Mouse (Mus musculus) intestine, postnatal 0 days (tissue): ENCODE results near the gene Arl6ip5. TPM values are rescaled to one million over a fixed set of nuclear protein-coding genes. Genes with fewer than 3 reads are reported as not detected.

Experiments used
- ATAC-seq: fragments of 200-750 bp; cut with Nextera tagmentation; 2 replicates; pipeline ENCODE4 v1.8.0; 2017; ENCODE audit warnings: mild to moderate bottlenecking, moderate TSS enrichment, moderate library complexity
- H3K27ac ChIP-seq: fragments of 300-500 bp; sonication (generic); 2 replicates; pipeline ENCODE4 v1.5.1; 2014; ENCODE audit warnings: mild to moderate bottlenecking, low read depth, low read length, moderate library complexity
- H3K27me3 ChIP-seq: fragments of 300-500 bp; sonication (generic); replicated peaks from 2 replicates; pipeline ENCODE4 v1.6.1; 2014; ENCODE audit warnings: low read length, mixed read lengths; ENCODE audit not compliant: control insufficient read depth, insufficient read depth
- H3K36me3 ChIP-seq: fragments of 300-500 bp; sonication (generic); 2 replicates; pipeline ENCODE4 v1.6.1; 2014; ENCODE audit warnings: mild to moderate bottlenecking, moderate library complexity; ENCODE audit not compliant: control insufficient read depth, insufficient read depth
- H3K4me1 ChIP-seq: fragments of 300-500 bp; sonication (generic); replicated peaks from 2 replicates; pipeline ENCODE4 v1.6.1; 2014; ENCODE audit warnings: antibody characterized with exemption, low read length, mixed read lengths; ENCODE audit not compliant: control insufficient read depth, insufficient read depth
- H3K4me2 ChIP-seq: fragments of 300-500 bp; sonication (generic); replicated peaks from 2 replicates; pipeline ENCODE4 v1.6.1; 2014; ENCODE audit warnings: low read depth, mild to moderate bottlenecking, moderate library complexity
- H3K4me3 ChIP-seq: fragments of 300-500 bp; sonication (generic); 2 replicates; pipeline ENCODE4 v1.5.1; 2014; ENCODE audit warnings: low read depth, low read length
- H3K9ac ChIP-seq: fragments of 300-500 bp; sonication (generic); 2 replicates; pipeline ENCODE4 v1.6.1; 2014; ENCODE audit warnings: mild to moderate bottlenecking, low read depth, low read length
- H3K9me3 ChIP-seq: fragments of 300-500 bp; sonication (generic); 2 replicates; pipeline ENCODE4 v1.6.1; 2016; ENCODE audit warnings: mixed run types; ENCODE audit not compliant: control insufficient read depth
- CTCF ChIP-seq: sonication (generic); IDR thresholded peaks from 2 replicates; pipeline ENCODE4 v1.5.1; 2016; ENCODE audit warnings: low read depth, mild to moderate bottlenecking, control low read depth, antibody characterized with exemption, moderate library complexity
- WGBS: fragments of 180-500 bp; shearing (Covaris S2); extraction: QIAGEN DNeasy Blood & Tissue Kit; methylation state at CpG from one replicate; pipeline ENCODE4 v1.1.7; 2014; 5-methylcytosine and 5-hydroxymethylcytosine counted together
- polyA plus RNA-seq: library from polyadenylated mRNA; unstranded; fragments of >200 nt; fragmentation: Nextera tagmentation; extraction: Ambion mirVana; gene quantifications from 2 replicates; pipeline ENCODE4 v1.2.1, GENCODE M21; 2015

Arl6ip5 gene
- polyA plus RNA-seq, 1 experiment from 2014 or later = 73.4 TPM

GRCm38 (mm10) chr6:97221205-97222025 is 10.9 kb downstream of the Arl6ip5 start:
- no peak overlapping the region for H3K27ac ChIP-seq
- H3K4me3 ChIP-seq = no peak overlapping the region
- no peak for ATAC-seq
- H3K9ac ChIP-seq = no peak overlapping the region
- no peak for TF ChIP-seq CTCF
- no peaks in the 10 kb centered on the region for H3K27me3 ChIP-seq
- 68% methylated on average over 15 of the region's 15 CpGs for WGBS
- no peaks in the 10 kb centered on the region; the same call in 1 of the 2 replicates for H3K4me1 ChIP-seq
- H3K4me2 ChIP-seq = no peak overlapping the region
- H3K36me3 ChIP-seq = peaks cover 15% of the 10 kb centered on the region; the same call in 1 of the 2 replicates
- no peaks in the 10 kb centered on the region for H3K9me3 ChIP-seq

GRCm38 (mm10) chr6:97222321-97222720 is 11.8 kb downstream of the Arl6ip5 start:
- Histone ChIP-seq H3K4me3 (no peak overlapping the region), H3K9ac (no peak overlapping the region), H3K27ac (no peak overlapping the region), H3K9me3 (no peaks in the 10 kb centered on the region), H3K4me2 (no peak overlapping the region), H3K36me3 (peaks cover 16% of the 10 kb centered on the region; the same call in 1 of the 2 replicates), H3K27me3 (no peaks in the 10 kb centered on the region), H3K4me1 (no peaks in the 10 kb centered on the region; the same call in 1 of the 2 replicates)
- WGBS = 65% methylated on average over 6 of the region's 6 CpGs
- no peak for TF ChIP-seq CTCF
- no peak for ATAC-seq

- Histone ChIP-seq H3K4me1 (no peaks in the 10 kb centered on the region; the same call in 1 of the 2 replicates), H3K4me3 (no peak overlapping the region), H3K27ac (no peak overlapping the region), H3K4me2 (no peak overlapping the region), H3K27me3 (no peaks in the 10 kb centered on the region), H3K9me3 (no peaks in the 10 kb centered on the region), H3K9ac (no peak overlapping the region), H3K36me3 (peaks cover 16% of the 10 kb centered on the region; the same call in 1 of the 2 replicates)
- TF ChIP-seq CTCF = no peak
- 44% methylated on average over 5 of the region's 5 CpGs for WGBS
- ATAC-seq = no peak
Observed at GRCm38 (mm10) chr6:97222931-97223467, 12.5 kb downstream of the Arl6ip5 start.

- TF ChIP-seq CTCF = no peak
- H3K9ac ChIP-seq = no peak overlapping the region
- no peak overlapping the region for H3K4me2 ChIP-seq
- H3K4me1 ChIP-seq = no peaks in the 10 kb centered on the region; the same call in 1 of the 2 replicates
- 77% methylated on average over 4 of the region's 4 CpGs for WGBS
- no peaks in the 10 kb centered on the region for H3K27me3 ChIP-seq
- H3K27ac ChIP-seq = no peak overlapping the region
- H3K4me3 ChIP-seq = no peak overlapping the region
- no peak for ATAC-seq
- no peaks in the 10 kb centered on the region for H3K9me3 ChIP-seq
- H3K36me3 ChIP-seq = peaks cover 16% of the 10 kb centered on the region; the same call in 1 of the 2 replicates
Observed at GRCm38 (mm10) chr6:97223566-97223965, 13.1 kb downstream of the Arl6ip5 start.

- Histone ChIP-seq H3K36me3 (peaks cover 14% of the 10 kb centered on the region; the same call in 1 of the 2 replicates), H3K9me3 (no peaks in the 10 kb centered on the region), H3K9ac (no peak overlapping the region), H3K4me2 (no peak overlapping the region), H3K27me3 (no peaks in the 10 kb centered on the region), H3K27ac (no peak overlapping the region), H3K4me3 (no peak overlapping the region), H3K4me1 (no peaks in the 10 kb centered on the region; the same call in 1 of the 2 replicates)
- no peak for TF ChIP-seq CTCF
- 96% methylated on average over 8 of the region's 8 CpGs for WGBS
- ATAC-seq = no peak
Observed at GRCm38 (mm10) chr6:97224505-97224904, 14.0 kb downstream of the Arl6ip5 start.

- no peaks in the 10 kb centered on the region; the same call in 1 of the 2 replicates for H3K4me1 ChIP-seq
- no peak overlapping the region for H3K4me3 ChIP-seq
- peaks cover 27% of the 10 kb centered on the region for H3K36me3 ChIP-seq
- WGBS = 83% methylated on average over 1 of the region's 1 CpGs
- H3K4me2 ChIP-seq = no peak overlapping the region
- no peak overlapping the region for H3K9ac ChIP-seq
- no peaks in the 10 kb centered on the region for H3K27me3 ChIP-seq
- ATAC-seq = no peak
- no peak for TF ChIP-seq CTCF
- no peaks in the 10 kb centered on the region for H3K9me3 ChIP-seq
- H3K27ac ChIP-seq = no peak overlapping the region
Observed at GRCm38 (mm10) chr6:97226083-97226491, 15.6 kb downstream of the Arl6ip5 start.
